Mouse (Mus musculus): Measurements from ENCODE around the gene Pld4.
"Not testable (repeated sequence)": the region's sequence is repeated elsewhere in the genome, so short reads cannot be mapped to it uniquely, and the experiment has no call there.

Gene Pld4

DNA sequence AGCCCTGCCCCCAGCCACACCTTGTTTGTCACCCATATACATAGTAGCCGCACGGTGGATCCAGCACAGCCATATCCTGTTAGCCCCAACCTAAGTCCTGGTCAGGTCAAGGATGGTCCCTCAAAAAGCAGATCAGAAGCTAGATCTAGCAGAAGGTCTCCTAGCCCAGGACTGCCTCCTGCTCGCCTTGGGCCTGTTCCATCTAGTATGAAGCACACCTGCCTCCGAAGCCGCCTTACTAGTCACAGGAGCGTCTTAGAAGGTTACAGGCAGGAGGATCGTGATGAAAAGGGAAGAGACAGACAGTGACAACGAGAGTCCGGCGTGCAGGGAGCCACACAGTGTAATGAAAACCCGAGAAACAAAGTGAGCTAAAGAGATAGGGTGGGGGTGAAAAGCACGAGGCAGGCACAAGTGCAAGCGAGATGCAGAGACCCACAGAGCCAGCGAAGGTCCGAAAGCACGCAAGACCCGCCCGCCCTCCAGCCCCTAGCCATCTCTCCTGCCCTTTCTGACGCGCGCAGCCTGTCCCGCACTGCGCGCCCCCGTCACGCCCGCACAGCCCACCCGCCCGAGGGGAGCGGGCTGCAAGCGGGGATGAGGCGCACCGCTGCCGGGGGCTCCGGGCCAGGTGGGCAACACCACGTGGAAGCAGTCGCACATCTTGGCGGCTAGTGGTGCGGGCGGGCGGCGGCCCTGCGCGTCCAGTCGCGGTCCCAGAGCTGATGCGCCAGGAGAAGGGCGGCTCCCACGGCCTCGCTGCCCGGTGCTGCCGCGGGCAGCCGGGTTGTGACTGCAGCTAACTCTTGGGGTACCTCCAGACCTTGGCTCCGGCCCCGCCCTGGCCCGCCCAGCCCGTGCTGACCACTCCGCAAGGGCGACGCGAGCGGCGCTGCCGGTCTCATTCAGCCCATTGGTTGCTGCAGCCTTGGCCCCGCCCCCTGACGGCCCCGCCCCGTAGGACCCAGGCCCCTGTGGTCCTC is 41.7 kb downstream of the Pld4 start, which contains the start of gene Ahnak2:
Gene Ahnak2, minus strand, starts transcription at position 794 of the 983 bp plus-strand sequence.
- DNase-seq (ENCODE audit: low spot score in 2 of 2) = no peak

DNA sequence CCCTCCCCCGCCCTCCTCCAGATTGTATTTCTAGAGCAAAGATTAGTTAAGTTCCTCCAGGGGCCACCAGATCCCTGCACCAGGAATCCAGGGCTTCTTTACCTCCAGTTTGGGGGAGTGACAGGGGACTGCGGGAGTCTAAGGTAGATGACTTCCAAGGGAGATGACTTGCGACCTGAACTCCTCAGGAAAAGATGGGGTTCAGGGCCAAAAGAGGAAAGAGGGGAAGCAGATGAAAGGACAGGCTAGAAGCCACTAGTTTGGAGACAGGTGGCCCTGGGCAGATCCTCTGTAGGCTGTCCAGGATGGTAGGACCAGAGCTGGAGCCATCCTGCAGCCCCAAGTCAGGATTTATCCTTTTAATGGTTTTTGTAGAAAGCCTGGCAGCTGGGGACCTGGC is 42.5 kb downstream of the Pld4 start:
- DNase-seq (ENCODE audit: low spot score in 2 of 2) = no peak

DNA sequence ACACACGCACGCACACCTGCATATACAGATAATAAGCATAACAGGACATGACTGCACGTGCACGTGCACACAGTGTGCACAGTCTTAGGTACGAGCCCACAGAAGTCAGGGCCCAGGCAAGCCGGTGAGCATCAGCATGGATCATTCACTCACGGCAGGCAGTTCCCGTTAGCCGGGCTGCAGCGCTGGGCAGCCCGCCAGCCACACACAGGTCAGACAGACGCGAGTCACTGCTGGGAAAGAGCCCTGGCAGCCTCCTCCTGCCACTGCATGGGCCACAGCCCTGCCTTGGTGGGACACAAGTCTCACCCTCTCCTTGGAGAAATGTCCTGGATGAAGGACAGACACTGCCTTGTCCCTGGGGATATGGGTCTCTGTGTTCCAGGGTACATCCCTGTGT is 43.6 kb downstream of the Pld4 start:
- DNase-seq (ENCODE audit: low spot score in 2 of 2) = no peak

DNA sequence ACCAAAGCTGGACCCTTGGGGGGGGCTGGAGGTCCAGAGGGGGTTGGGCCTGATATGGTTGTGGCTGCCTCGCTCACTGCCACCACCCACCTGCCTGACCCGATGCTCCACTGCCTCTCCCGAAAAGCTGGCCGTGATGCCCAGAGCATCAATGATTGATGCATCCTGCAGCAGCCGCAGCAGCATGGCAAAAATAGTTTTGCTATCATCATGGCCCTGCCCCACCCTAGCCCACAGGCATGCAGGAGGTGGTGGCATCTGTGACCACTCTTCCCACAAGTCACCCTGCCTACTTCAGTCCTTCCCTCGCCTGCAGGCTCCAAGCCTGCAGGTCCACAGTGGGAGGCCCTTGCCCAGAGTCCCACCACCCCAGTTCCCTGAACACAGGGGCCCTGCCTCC is 45.6 kb downstream of the Pld4 start:
- DNase-seq (ENCODE audit: low spot score in 2 of 2) = no peak

DNA sequence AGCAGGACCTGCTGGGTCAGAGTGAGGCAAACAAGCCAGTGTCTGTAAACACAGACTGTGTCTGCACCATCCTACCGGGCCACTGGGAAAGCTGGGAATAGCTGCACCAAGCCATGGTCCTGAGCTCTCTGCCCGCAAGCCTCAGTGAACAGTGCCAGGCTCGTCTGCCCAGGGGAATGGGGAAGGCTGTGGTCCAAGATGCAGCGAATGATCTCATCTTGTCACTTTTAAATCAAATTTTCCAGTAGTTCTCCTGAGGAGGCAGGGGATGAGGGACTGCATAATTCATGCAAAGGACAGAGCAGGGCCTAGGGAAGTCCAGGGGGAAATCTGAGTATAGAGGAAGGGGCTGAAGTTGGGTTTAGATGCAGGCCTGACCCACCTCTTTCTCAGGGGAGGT is 47.3 kb downstream of the Pld4 start:
- DNase-seq (ENCODE audit: low spot score in 2 of 2) = no peak

DNA sequence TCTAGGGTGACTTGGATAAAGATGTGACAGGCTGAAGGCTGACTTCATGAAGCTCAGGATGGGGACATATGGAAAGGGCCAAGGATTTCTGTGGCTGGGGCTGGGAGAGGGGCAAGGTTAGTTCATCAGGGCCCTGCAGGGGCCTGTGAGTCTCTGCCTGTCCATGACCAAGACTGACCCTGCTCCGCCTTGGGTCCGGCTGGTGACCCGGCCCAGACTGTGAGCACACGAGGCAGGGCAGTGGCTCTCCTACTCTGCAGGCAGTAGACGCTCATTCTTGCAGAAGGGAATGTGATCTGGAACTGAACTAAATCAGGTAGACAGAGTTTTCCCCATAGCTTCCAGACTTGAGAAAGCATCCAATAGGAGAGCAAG is 47.7 kb downstream of the Pld4 start:
- no peak for DNase-seq (ENCODE audit: low spot score in 2 of 2)

DNA sequence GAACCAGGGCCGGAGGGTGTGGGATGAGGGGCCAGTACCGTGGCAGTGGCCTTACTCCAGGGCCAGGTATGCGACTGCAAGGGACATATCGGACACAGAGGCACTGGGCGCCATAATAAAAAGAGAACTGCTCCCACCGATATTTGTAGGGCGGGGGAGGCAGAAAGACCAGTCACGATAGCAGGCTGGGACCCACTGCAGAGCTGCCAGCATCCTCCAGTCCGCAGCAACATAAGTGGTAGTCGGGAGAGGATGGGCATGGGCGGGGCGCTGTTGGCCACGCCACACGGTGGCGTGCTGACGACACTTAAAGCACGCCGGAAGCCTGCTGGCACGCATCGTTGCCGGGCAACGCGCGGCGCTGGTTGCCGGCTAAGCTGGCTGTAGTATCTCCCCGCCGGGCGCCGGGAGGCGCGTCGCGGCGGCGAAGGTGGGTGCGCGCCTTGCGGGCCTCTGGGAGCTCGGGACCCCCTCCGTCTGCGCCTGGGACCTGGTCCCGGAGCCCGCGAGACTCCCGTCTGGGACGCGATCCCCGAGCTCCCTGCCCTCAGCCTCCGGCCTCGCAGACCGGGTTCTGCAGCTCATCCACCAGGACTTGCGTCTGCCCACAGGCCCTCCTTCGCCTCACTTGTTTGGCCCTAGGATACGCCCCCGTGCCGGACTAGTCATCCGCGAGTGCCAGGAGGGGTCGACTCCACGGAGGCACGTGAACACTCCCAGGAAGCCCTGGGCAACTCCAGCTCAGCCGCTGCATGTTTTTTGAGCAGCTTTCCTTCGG is 48.3 kb downstream of the Pld4 start, which contains the start of gene Clba1:
Gene Clba1, plus strand, starts transcription at position 351 of the 778 bp plus-strand sequence.
- peak; percentile 87 to 95 for DNase-seq (ENCODE audit: low spot score in 2 of 2)

DNA sequence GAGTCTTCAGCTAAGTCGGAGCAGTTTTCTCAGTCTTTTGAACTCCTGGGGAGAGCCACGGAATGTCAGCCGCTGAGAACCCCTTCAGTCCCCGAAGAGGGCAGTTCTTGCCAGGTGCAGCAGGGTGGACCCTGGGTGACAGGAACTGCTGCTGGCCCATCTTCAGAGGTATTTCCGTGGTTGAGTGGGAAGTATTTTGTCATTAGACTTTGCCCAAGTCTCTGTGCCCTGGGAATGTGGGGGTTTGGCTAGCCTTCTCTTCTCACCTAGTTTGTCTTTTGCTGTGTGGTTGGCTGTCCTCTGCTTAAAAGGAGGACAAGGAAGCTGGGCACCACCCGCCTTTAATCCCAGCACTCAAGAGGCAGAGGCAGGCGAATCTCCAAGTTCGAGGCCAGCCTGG is 49.2 kb downstream of the Pld4 start:
- DNase-seq (ENCODE audit: low spot score in 2 of 2) = no peak

DNA sequence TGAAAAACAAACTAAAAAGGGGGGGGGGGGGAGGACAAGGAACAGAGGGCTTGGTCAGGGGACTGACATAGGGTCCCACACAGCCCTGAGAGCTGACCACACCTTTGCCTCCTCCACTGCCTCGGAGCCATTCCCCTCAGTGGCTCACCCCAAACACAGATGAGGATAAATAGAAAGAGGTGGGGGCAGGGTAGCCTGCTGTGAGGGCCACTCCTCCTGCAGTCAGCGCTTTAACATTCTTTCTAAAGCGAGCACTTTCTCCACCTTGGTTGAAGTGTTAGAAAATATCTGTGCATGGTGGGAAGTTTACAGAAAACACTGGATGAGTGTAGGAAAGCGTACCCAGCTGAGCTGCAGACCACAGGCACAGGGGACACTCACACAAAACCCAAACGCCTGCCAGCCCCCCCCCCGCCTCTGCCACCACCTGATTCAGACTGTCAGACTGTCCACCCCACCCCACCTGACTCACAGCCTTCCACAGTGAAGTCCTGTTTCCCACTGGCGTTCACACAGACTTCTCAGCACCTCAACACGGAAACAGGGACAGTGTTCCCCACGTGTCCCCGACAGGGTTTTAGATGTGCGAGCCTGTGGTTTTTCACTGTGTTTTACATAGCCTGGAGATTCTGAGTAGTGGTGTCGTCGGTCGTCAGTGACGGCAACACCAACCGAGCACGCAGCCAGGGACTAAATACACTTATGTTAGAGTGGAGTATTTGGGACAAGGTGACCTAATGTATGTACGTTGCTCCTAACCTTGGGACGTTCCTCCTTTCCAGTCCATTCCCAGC is 49.8 kb downstream of the Pld4 start:
- no peak for DNase-seq (ENCODE audit: low spot score in 2 of 2)

DNA sequence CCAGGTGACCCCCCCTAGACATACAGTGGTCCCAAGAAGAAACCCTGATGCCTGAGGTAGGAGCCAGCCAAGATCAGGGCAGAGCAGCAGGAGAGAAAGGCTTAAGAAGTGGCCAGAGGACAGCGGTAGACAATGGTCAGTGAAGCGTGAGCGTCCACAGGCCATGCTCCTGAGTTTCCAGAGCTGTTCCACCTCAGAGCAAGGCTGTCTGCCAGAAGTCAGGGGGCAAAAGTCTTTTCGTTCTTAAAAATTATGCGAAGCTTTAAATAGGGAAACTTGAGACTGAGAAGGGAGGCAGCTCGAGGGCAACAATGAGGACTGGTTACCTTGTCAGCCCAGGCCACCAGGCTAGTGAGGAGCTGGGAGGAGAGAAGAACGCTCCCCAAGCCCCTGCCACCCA is 52.9 kb downstream of the Pld4 start:
- no peak for DNase-seq (ENCODE audit: low spot score in 2 of 2)

DNA sequence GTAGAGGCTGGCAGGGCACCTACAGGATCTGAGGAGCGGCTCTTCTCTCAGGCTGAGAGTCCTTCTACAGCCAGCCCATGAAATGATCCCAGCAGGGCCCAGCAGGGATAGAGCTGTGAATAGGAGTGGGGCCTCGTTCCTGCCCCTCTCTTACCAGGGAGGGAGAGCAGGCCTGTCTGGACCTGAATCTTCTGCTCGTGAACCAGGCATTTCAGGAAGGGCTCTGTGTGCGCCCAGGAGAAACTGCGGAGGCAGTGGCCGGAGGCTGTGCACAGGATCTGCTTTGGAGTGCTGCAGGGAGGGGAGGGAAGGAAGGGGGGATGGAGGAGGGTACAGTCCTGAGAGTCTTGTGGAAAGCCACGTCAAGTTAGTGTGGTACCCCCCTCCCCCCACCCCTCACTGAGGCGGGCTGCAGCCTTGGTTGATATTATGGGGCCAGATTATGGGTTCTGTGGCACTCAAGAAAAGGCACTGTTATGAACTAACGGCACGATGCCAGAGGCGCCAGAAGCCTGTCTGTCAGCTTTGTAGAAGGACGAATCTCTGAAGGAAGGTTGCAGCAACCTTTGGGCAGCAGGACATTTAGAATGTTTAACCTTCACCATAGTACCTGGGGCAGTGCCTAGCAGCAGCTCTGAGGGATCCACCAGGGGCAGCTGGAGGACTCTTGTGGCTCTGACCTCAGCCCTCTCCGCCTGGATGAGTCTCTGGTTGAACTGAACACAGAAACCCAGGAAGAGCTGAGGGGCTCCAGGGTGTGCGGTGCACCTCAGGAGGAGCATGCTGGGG is 54.4 kb downstream of the Pld4 start:
- no peak for DNase-seq (ENCODE audit: low spot score in 2 of 2)

DNA sequence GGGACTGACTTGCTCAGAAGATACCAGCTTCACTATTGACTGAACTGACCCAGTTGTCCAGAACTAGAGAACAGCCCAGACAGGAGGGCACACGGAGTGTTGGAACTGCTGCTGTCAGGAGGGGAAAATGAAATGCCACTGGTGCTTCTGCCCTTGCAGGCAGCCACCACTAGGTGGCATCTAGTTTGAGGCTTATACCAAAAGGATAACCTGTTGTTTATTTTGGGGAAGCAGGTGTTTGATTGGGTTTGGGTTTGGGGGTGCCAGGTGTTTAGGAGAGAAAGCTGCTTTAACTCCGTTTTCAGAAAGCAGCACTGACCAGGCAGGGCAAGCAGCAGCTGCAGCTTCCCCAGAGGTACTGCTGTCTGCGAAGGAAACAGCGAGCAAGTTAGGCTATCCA is 55.8 kb downstream of the Pld4 start:
- DNase-seq (ENCODE audit: low spot score in 2 of 2) = peak in 1 of 2 experiments; percentile 67

DNA sequence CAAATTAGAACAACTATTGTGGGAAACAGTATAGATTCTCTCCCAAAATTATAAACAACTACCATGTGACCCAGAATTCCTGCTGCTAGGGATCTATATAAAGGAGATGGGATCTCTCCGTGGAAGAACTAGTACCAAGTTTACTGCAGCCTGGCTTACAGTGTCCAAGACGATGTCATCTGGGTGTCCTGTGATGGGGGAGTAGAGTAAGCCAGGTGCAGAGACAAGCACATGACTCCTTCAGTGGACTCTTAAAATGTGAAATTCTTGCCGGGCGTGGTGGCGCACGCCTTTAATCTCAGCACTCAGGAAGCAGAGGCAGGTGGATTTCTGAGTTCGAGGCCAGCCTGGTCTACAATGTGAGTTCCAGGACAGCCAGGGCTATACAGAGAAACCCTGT is 56.4 kb downstream of the Pld4 start:
- not testable (repeated sequence) for DNase-seq (ENCODE audit: low spot score in 2 of 2)
